Mouse (Mus musculus): ENCODE data around the gene Vav1. TPM values are rescaled to one million over a fixed set of nuclear protein-coding genes. Genes with fewer than 3 reads are reported as not detected.

Gene Vav1
- total and polyA plus RNA-seq, 3 experiments: 86.7 to 99.6 TPM; not detected in 1

DNA sequence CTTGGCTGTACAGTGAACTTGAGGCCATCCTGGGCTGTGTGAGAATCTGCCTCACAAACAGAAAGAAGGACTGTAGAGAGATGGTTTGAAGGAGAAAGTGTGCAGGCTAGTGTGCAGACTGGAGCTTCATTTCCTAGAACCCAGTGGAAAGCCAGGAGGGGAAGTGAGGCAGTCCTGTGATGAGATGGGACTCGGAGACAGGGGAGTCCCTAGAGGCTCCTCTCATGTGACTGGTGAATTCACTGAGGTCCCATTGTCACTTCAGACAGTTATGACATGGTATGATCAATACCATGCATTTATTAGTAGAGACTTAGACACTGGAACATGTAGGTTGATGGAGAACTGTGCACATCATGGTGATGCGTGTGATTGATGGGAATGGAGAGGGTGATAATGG is 13.4 kb downstream of the Vav1 start:
- Histone ChIP-seq H3K79me2 (ENCODE audit: control insufficient read depth, insufficient read depth, low read length, poor library complexity) (peaks cover 37% of the 10 kb centered on the region), H3K9me3 (replicated peaks; ENCODE audit: insufficient read depth, low read length) (no peaks in the 10 kb centered on the region), H3K4me3 (ENCODE audit: control insufficient read depth in 1 of 2, insufficient read depth in 1 of 2, low read depth in 2 of 2, low read length in 2 of 2) (no peak overlapping the region), H3K9ac (ENCODE audit: control insufficient read depth, low read depth, low read length, poor library complexity, severe bottlenecking) (no peak overlapping the region), H3K36me3 (ENCODE audit: control insufficient read depth in 1 of 2, insufficient read depth in 2 of 2, low read length in 2 of 2) (peaks cover 7 to 18% of the 10 kb centered on the region in 2 experiments), H3K27ac (ENCODE audit: control insufficient read depth, low read depth, low read length) (no peak overlapping the region), H3K27me3 (ENCODE audit: control insufficient read depth in 1 of 2, insufficient read depth in 2 of 2, low read length in 2 of 2) (no peaks in the 10 kb centered on the region), H3K4me1 (ENCODE audit: control insufficient read depth in 1 of 2, insufficient read depth in 2 of 2, low read length in 2 of 2) (peaks cover 0 to 29% of the 10 kb centered on the region in 2 experiments; a peak in 3 of 4 replicates)
- TF ChIP-seq POLR2AphosphoS5 (IDR thresholded peaks at IDR 0.05; ENCODE audit: borderline replicate concordance, low read depth, low read length): no peak
- TF ChIP-seq ZKSCAN1 (IDR thresholded peaks at IDR 0.05; ENCODE audit: low read depth, low read length): no peak
- no peak for TF ChIP-seq TBP (IDR thresholded peaks at IDR 0.05; ENCODE audit: low read depth, low read length)
- no peak for TF ChIP-seq TCF12 (IDR thresholded peaks at IDR 0.05; ENCODE audit: low read depth, low read length)
- no peak for TF ChIP-seq CHD2 (IDR thresholded peaks at IDR 0.05; ENCODE audit: low read length)
- TF ChIP-seq MYB (IDR thresholded peaks at IDR 0.05; ENCODE audit: low read depth, low read length): no peak
- TF ChIP-seq USF2 (IDR thresholded peaks at IDR 0.05; ENCODE audit: borderline replicate concordance in 1 of 2, insufficient read depth in 1 of 2, low read depth in 1 of 2, low read length in 2 of 2): no peak
- TF ChIP-seq SMC3 (IDR thresholded peaks at IDR 0.05; ENCODE audit: low read depth, low read length): no peak
- DNase-seq (ENCODE audit: low read depth, low spot score): no peak

DNA sequence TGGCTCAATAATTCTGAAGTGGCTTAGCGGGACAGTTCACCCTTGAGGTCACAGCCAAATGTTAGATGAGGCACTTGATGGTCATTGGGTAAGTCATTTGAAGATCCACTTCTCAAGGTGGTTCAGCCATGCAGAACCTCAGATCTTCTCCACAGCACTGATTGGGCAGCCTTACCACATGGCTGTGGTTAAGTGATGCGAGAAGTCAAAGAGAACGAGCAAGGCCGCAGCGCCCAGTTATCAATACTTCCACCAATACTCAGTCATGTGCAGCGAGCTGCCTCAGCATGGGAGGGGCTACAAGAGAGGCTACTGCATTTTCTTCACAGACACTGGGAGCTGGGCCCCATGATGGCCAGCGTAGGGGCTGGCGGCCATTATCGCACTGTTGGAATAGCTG is 14.1 kb downstream of the Vav1 start:
- Histone ChIP-seq H3K79me2 (ENCODE audit: control insufficient read depth, insufficient read depth, low read length, poor library complexity) (peaks cover 36% of the 10 kb centered on the region), H3K9me3 (replicated peaks; ENCODE audit: insufficient read depth, low read length) (no peaks in the 10 kb centered on the region), H3K9ac (ENCODE audit: control insufficient read depth, low read depth, low read length, poor library complexity, severe bottlenecking) (no peak overlapping the region), H3K4me3 (ENCODE audit: control insufficient read depth in 1 of 2, insufficient read depth in 1 of 2, low read depth in 2 of 2, low read length in 2 of 2) (no peak overlapping the region), H3K27ac (ENCODE audit: control insufficient read depth, low read depth, low read length) (no peak overlapping the region), H3K4me1 (ENCODE audit: control insufficient read depth in 1 of 2, insufficient read depth in 2 of 2, low read length in 2 of 2) (peaks cover 0 to 29% of the 10 kb centered on the region in 2 experiments; a peak in 3 of 4 replicates), H3K27me3 (ENCODE audit: control insufficient read depth in 1 of 2, insufficient read depth in 2 of 2, low read length in 2 of 2) (no peaks in the 10 kb centered on the region), H3K36me3 (ENCODE audit: control insufficient read depth in 1 of 2, insufficient read depth in 2 of 2, low read length in 2 of 2) (peaks cover 13 to 18% of the 10 kb centered on the region in 2 experiments)
- TF ChIP-seq RCOR1 (IDR thresholded peaks at IDR 0.05; ENCODE audit: low read depth, low read length): no peak
- TF ChIP-seq KAT2A (conservative IDR thresholded peaks at IDR 0.05; ENCODE audit: low read depth, low read length): no peak
- no peak for TF ChIP-seq POLR2AphosphoS2 (IDR thresholded peaks at IDR 0.05; ENCODE audit: low read length)
- TF ChIP-seq MYC (IDR thresholded peaks at IDR 0.05; ENCODE audit: low read depth, low read length): no peak
- TF ChIP-seq SMC3 (IDR thresholded peaks at IDR 0.05; ENCODE audit: low read depth, low read length): no peak
- no peak for TF ChIP-seq SIN3A (IDR thresholded peaks at IDR 0.05; ENCODE audit: low read length)
- no peak for TF ChIP-seq EP300 (IDR thresholded peaks at IDR 0.05; ENCODE audit: low read depth in 1 of 2, low read length in 2 of 2)
- no peak for TF ChIP-seq TCF12 (IDR thresholded peaks at IDR 0.05; ENCODE audit: low read depth, low read length)
- no peak for TF ChIP-seq MYB (IDR thresholded peaks at IDR 0.05; ENCODE audit: low read depth, low read length)
- TF ChIP-seq CHD1 (IDR thresholded peaks at IDR 0.05; ENCODE audit: low read depth, low read length): no peak
- TF ChIP-seq HCFC1 (IDR thresholded peaks at IDR 0.05; ENCODE audit: low read depth, low read length): no peak
- no peak for TF ChIP-seq TBP (IDR thresholded peaks at IDR 0.05; ENCODE audit: low read depth, low read length)
- no peak for TF ChIP-seq RAD21 (IDR thresholded peaks at IDR 0.05; ENCODE audit: low read depth, low read length)
- TF ChIP-seq GABPA (IDR thresholded peaks at IDR 0.05; ENCODE audit: low read depth, low read length): no peak
- no peak for TF ChIP-seq TAL1 (IDR thresholded peaks at IDR 0.05; ENCODE audit: low read length)
- no peak for TF ChIP-seq ZKSCAN1 (IDR thresholded peaks at IDR 0.05; ENCODE audit: low read depth, low read length)
- TF ChIP-seq USF2 (IDR thresholded peaks at IDR 0.05; ENCODE audit: borderline replicate concordance in 1 of 2, insufficient read depth in 1 of 2, low read depth in 1 of 2, low read length in 2 of 2): no peak
- DNase-seq (ENCODE audit: low read depth, low spot score): no peak

Measured in MEL (cell line).